Mouse (Mus musculus) mammary gland, adult 2 months (tissue): ENCODE results near the gene Mtpn. TPM values are rescaled to one million over a fixed set of nuclear protein-coding genes. Genes with fewer than 3 reads are reported as not detected.

Experiments used
- polyA plus RNA-seq: library from polyadenylated mRNA; depleted of rRNA; stranded (reverse); fragments of >200 nt; gene quantifications from 2 replicates; pipeline ENCODE4 v1.2.3, GENCODE M21; 2012; ENCODE audit warnings: low replicate concordance; rRNA removed

The Mtpn gene
- 27.2 and 118 TPM in 2 replicates for polyA plus RNA-seq

GRCm38 (mm10) chr6:35539304-35540009, at the start of gene Mtpn:
Gene Mtpn, minus strand, starts transcription at chr6:35539888.

Other genes with a start within 250 kb of the Mtpn start
- gene Slc13a4, start 231.8 kb downstream of the Mtpn start, polyA plus RNA-seq, result 2.8 and 4.0 TPM in 2 replicates
- gene Fam180a, start 213.7 kb downstream of the Mtpn start, polyA plus RNA-seq, result 1.4 and 1.7 TPM in 2 replicates